Mouse (Mus musculus): ENCODE results near the gene Pik3c2b. TPM values are rescaled to one million over a fixed set of nuclear protein-coding genes. Genes with fewer than 3 reads are reported as not detected.

The Pik3c2b gene
- 10.1 and 11.9 TPM in 2 replicates for polyA plus RNA-seq (2012; rRNA removed)

DNA sequence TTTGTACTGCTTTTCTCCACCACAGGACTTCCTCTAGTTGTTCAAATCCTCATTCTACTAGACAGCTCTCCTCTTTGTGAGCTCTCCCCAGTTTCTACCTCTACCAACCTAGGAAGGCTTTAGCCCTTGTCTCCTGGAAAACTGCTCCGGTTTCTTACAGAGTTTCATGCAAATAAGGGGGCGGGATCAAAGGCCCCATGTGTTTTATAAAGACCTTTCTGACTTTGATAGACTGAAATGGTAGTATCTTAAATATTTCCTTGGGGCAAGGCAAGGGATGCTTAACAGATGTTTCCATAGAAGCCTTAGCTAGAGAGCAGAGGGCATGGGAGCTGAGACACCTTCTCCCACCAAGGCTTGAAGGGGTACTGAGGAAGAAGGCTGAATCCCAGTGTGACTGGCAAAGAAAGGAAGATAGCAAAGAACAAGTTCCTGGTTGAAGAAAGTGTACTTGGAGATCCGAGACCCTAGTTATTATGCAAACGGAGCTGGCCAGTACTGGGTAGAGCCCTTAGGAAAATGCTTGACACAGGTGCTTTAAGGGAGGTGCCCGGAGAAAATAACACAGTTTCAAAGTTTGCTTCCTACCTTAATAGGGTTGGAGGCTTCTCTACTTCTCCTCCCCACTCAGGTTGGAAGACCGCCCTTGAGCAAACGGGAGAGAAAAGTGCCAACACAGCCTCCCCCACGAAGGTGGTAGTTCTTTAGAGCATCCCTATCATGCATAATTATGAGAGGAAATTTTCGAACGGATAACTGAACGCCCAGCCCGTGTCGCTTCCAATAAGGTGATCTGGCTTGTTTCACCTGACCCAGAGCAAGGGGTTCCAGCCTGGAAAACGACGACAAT, at the start of gene Pik3c2b:
Pik3c2b (plus strand) TSS at position 657 of the 850 bp plus-strand sequence.
- 9% methylated on average over 15 of the region's 15 CpGs for WGBS
- no peak for DNase-seq
- TF ChIP-seq POLR2A (IDR thresholded peaks at IDR 0.05; ENCODE audit: borderline replicate concordance, extremely low read depth, low read depth, low read length) (no peak), CTCF (IDR thresholded peaks at IDR 0.05; ENCODE audit: insufficient read depth, low read length) (no peak)
- Histone ChIP-seq H3K4me3 (replicated peaks; ENCODE audit: extremely low read depth, low read depth, low read length) (peak within 1 kb of the TSS; percentile 69), H3K4me1 (ENCODE audit: control insufficient read depth, insufficient read depth, low read length) (peaks cover 8% of the 10 kb centered on the region; the same call in 1 of the 2 replicates)

DNA sequence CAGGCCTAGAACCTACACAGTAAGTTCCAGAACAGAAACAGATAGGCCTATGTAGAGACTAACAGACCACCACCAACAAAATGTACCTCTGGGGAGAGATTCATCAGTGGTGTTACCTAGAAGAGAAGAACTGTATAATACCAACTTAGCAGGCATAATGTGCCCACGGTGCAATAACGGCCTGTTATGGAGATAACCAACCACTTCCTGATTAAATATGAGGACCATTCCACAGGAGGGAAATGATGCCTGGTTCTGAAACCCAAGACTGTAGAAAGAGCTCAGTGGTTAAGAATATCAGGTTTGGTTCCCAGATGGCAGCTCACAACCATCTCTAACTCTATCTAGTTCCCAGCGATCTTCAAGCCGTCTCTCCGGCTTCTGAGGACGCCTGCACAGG, 45.1 kb upstream of the Pik3c2b start:
- Histone ChIP-seq H3K4me3 (replicated peaks; ENCODE audit: extremely low read depth, low read depth, low read length) (no peak overlapping the region), H3K4me1 (ENCODE audit: control insufficient read depth, insufficient read depth, low read length) (no peaks in the 10 kb centered on the region)
- WGBS, result 90% methylated on average over 6 of the region's 6 CpGs
- DNase-seq, result no peak
- TF ChIP-seq CTCF (IDR thresholded peaks at IDR 0.05; ENCODE audit: insufficient read depth, low read length) (no peak), POLR2A (IDR thresholded peaks at IDR 0.05; ENCODE audit: borderline replicate concordance, extremely low read depth, low read depth, low read length) (no peak)

DNA sequence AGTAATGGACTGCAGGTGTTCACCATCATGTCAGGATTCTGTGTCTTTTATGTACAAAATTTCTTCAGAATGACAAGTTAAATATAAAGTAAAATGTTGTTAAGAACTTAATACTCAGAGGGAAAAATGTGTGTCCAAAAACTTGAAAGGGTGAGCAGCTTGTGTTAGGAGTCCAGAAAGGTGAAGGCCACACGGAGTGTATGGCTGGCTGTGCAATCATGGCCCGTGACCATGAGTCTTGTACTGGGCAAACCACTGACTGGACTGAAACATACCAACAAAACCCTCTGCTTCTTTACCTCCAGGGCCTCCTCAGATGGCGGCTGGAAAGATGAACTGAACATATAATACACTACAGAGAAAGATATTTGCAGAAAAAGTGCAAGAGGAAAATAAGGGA, 38.9 kb upstream of the Pik3c2b start:
- no peaks in the 10 kb centered on the region for H3K4me1 ChIP-seq (ENCODE audit: control insufficient read depth, insufficient read depth, low read length)
- 89% methylated on average over 3 of the region's 3 CpGs for WGBS
- no peak for TF ChIP-seq CTCF (IDR thresholded peaks at IDR 0.05; ENCODE audit: insufficient read depth, low read length)
- no peak for TF ChIP-seq POLR2A (IDR thresholded peaks at IDR 0.05; ENCODE audit: borderline replicate concordance, extremely low read depth, low read depth, low read length)
- H3K4me3 ChIP-seq (replicated peaks; ENCODE audit: extremely low read depth, low read depth, low read length), result no peak overlapping the region
- DNase-seq, result no peak

DNA sequence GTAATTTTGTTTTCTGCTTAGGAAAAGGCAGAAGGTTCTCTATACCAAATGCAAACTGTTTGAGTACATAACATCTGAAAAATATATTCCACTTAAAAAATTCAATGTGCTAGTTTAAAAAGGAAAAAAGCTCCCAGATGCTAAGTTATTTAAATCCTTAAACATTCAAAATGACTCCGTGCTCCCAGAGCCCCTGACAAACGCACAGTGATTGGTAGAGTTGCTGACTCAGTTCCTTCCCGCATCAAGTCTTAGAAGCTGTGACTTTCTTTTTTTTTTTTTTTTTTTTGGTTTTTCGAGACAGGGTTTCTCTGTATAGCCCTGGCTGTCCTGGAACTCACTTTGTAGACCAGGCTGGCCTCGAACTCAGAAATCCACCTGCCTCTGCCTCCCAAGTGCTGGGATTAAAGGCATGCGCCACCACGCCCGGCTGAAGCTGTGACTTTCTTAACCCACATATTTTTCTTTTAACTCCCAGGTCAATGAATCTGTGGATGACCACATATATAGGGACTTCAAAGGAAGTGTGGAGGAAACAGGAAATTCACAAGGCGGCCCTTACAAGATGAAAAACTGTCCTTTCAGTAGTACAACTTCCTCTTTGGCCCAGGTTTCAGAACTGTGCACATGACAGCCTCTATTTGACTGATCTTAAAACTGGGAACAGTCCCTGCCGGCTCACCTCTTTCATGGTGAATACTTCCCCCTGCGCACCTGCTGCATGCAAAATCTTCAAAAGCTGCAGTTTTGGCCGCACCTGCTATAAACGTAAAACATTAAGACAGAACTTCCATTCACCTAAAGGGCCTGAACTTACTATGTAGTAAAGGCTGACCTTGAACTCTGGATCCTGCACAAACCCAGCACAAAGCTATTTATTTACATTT, 33.3 kb upstream of the Pik3c2b start:
- no peak for DNase-seq
- Histone ChIP-seq H3K4me3 (replicated peaks; ENCODE audit: extremely low read depth, low read depth, low read length) (no peak overlapping the region), H3K4me1 (ENCODE audit: control insufficient read depth, insufficient read depth, low read length) (no peaks in the 10 kb centered on the region)
- TF ChIP-seq CTCF (IDR thresholded peaks at IDR 0.05; ENCODE audit: insufficient read depth, low read length) (no peak), POLR2A (IDR thresholded peaks at IDR 0.05; ENCODE audit: borderline replicate concordance, extremely low read depth, low read depth, low read length) (no peak)
- WGBS, result 69% methylated on average over 12 of the region's 13 CpGs

DNA sequence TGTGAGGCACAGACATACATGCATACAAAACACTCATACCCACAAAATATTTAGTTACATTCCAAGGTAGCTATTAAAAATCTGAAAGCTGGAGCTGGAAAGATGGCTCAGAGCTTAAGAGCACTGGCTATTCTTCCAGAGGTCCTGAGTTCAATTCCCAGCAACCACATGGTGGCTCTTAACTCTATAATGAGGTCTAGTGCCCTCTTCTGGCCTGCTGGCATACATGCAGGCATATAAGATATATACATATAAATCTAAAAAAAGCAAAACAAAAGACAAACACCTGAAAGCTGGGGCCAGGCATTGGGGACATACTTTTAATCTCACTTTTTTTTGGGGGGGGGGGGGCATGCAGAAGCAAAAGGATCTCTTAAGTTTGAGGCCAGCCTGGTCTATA, 32.1 kb upstream of the Pik3c2b start:
- Histone ChIP-seq H3K4me3 (replicated peaks; ENCODE audit: extremely low read depth, low read depth, low read length) (no peak overlapping the region), H3K4me1 (ENCODE audit: control insufficient read depth, insufficient read depth, low read length) (no peaks in the 10 kb centered on the region)
- TF ChIP-seq POLR2A (IDR thresholded peaks at IDR 0.05; ENCODE audit: borderline replicate concordance, extremely low read depth, low read depth, low read length) (no peak), CTCF (IDR thresholded peaks at IDR 0.05; ENCODE audit: insufficient read depth, low read length) (no peak)
- no peak for DNase-seq

DNA sequence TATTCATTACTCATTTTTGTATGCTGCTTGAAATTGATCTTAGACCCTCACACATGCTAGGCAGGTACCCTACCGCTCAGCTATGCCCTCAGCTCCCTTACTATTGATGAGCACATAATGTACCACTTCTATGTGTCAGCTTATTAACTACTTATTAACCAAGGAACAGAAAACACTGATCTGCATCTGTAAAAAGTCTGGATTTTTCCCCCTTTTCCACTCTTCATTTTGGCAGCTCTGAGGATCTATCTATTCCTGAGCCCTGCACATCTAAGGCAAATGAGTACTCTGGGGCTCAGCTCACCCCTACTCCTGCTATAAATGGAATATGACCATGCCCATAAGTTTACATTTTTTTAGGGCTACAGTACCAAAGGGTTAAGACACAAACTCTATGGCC, 31.3 kb upstream of the Pik3c2b start:
- TF ChIP-seq CTCF (IDR thresholded peaks at IDR 0.05; ENCODE audit: insufficient read depth, low read length) (no peak), POLR2A (IDR thresholded peaks at IDR 0.05; ENCODE audit: borderline replicate concordance, extremely low read depth, low read depth, low read length) (no peak)
- Histone ChIP-seq H3K4me3 (replicated peaks; ENCODE audit: extremely low read depth, low read depth, low read length) (no peak overlapping the region), H3K4me1 (ENCODE audit: control insufficient read depth, insufficient read depth, low read length) (no peaks in the 10 kb centered on the region)
- DNase-seq, result no peak
- 96% methylated on average over 1 of the region's 1 CpGs for WGBS

DNA sequence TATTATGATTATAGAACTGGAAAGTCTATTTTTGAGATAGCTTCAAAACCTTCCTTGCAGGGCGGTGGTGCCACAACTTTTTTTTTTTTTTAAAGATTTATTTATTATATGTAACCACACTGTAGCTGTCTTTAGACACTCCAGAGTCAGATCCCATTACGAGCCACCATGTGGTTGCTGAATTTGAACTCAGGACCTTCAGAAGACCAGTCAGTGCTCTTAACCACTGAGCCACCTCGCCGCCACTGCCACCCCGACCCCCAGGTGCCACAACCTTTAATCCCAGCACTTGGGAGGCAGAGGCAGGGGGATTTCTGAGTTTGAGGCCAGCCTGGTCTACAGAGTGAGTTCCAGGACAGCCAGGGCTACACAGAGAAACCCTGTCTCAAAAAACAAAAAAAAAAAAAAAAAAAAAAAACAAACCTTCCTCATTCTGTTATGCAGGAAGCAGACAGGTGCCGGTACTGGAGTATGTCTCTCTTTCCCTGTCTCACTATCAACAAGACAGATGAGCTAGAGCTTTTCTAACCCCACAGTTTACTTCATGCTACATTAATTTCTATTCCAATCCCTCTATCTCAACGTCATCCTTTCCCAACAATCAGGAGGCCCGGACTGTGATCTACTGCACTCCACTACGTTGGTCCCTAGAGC, 28.6 kb upstream of the Pik3c2b start:
- Histone ChIP-seq H3K4me3 (replicated peaks; ENCODE audit: extremely low read depth, low read depth, low read length) (no peak overlapping the region), H3K4me1 (ENCODE audit: control insufficient read depth, insufficient read depth, low read length) (peaks cover 3% of the 10 kb centered on the region; the same call in 1 of the 2 replicates)
- no peak for DNase-seq
- TF ChIP-seq POLR2A (IDR thresholded peaks at IDR 0.05; ENCODE audit: borderline replicate concordance, extremely low read depth, low read depth, low read length) (no peak), CTCF (IDR thresholded peaks at IDR 0.05; ENCODE audit: insufficient read depth, low read length) (no peak)
- 88% methylated on average over 9 of the region's 9 CpGs for WGBS

DNA sequence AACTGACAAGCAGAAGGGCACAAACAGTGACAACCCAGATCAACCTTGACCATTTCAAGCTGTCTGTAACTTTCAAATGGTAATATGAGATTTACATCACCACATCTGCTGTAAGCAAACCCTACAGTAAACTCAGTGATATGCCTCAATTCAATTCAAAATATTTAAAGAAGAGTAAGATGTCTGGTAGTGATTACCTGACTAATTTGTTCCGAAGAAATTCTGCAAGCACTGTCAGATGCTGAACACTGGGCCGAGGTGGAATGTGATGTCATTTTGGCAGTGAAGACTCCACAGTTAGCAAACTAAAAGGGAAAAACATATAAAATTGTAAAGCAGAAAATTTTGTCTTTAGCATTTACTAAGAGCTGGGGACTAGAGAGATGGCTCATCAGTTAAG, 26.9 kb upstream of the Pik3c2b start:
- no peak overlapping the region for H3K4me3 ChIP-seq (replicated peaks; ENCODE audit: extremely low read depth, low read depth, low read length)
- no peak for TF ChIP-seq CTCF (IDR thresholded peaks at IDR 0.05; ENCODE audit: insufficient read depth, low read length)
- no peak for TF ChIP-seq POLR2A (IDR thresholded peaks at IDR 0.05; ENCODE audit: borderline replicate concordance, extremely low read depth, low read depth, low read length)
- WGBS, result 75% methylated on average over 2 of the region's 2 CpGs
- no peak for DNase-seq
- H3K4me1 ChIP-seq (ENCODE audit: control insufficient read depth, insufficient read depth, low read length), result peaks cover 3% of the 10 kb centered on the region; the same call in 1 of the 2 replicates

DNA sequence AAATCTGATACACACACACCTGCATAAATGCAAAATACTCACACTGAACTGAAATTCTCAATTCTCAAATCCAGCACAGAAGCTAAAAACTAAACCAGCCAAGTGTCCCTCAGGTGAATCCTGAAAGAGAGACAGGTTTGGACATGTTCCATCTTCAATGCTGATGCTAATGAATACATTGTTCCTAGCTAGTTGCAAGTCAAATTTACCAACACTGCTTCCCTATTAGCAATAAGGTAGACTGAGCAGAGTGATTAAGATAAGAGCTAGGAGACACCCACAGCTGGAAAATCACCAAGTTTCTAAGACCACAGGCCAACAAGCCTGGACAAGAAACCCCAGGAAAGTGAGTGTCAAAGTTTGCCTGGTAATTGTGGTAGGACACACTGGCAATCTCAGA, 26.2 kb upstream of the Pik3c2b start:
- no peak for DNase-seq
- TF ChIP-seq CTCF (IDR thresholded peaks at IDR 0.05; ENCODE audit: insufficient read depth, low read length), result no peak
- no peak for TF ChIP-seq POLR2A (IDR thresholded peaks at IDR 0.05; ENCODE audit: borderline replicate concordance, extremely low read depth, low read depth, low read length)
- peaks cover 3% of the 10 kb centered on the region; the same call in 1 of the 2 replicates for H3K4me1 ChIP-seq (ENCODE audit: control insufficient read depth, insufficient read depth, low read length)

More for the DNA sequence above, 26.2 kb upstream of the Pik3c2b start:
- H3K4me3 ChIP-seq (replicated peaks; ENCODE audit: extremely low read depth, low read depth, low read length), result no peak overlapping the region
